Mouse (Mus musculus) Muller cell, postnatal 12 days (primary cell): Measurements from ENCODE around the gene Smim24.

Experiments
- DNase-seq: peaks from one replicate; pipeline ENCODE4 v3.0.0-alpha.2; 2015; ENCODE audit errors: inconsistent ontology term

Gene Smim24

DNA sequence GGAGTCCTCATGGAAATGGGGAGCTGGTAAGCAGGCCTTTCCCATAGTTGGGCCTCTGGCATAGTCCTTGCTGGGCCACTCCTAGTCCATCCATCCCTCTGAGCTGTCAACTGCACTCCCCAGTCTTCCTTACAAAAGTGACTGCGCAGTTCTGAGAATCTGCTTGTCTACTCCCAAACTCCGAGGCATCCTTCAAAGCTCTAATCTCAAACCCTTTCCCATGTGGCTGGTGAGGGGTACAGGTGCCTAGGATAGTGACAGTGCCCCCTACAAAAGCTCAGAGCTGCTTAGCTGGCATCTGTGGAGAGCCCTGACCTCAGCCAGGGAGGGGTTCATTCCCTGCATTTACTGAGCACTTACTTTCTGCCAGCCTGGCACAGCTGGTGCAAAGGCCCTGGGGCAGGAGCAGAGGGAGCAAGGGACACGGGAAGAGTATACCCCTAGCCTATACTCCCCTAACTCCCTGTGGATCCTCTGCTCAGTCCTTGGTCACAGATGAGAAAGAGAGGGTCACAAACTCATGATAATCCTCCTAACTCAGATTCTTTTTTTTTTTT is 29.9 kb downstream of the Smim24 start:
- DNase-seq = no peak

DNA sequence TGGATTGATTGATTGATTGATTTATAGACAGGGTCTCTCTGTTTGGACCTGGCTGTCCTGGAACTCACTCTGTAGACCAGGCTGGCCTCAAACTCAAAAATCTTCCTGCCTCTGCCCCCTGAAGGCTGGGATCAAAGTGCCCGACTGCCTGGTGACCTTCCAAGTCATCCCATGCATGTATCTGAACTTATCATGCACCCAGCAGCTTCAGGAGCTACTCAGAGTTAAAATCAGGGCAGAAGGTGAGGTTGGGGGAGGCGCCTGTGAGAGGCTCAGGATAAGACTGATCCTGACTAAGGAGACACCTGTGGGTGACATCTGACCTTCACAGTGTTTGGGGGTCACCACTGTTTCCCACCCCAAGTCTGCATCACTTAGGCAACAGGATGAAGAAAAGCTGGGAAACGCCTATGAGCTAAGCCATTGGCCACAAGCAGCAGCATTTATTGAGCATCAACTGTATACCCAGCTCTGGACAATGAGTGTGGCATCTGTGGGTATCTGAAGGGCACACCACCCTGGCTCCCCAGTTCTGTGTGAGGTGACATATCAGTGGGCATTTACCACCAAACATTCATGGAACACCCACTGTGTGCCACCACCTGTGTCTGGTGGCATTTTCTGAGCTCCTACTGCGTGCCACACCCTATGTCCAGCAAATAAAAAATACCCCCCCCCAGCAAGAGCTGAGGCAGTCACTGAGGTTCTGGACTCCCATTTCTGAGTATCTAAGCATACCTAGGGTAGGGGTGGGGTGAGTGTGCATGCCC is 30.8 kb downstream of the Smim24 start:
- DNase-seq = no peak

DNA sequence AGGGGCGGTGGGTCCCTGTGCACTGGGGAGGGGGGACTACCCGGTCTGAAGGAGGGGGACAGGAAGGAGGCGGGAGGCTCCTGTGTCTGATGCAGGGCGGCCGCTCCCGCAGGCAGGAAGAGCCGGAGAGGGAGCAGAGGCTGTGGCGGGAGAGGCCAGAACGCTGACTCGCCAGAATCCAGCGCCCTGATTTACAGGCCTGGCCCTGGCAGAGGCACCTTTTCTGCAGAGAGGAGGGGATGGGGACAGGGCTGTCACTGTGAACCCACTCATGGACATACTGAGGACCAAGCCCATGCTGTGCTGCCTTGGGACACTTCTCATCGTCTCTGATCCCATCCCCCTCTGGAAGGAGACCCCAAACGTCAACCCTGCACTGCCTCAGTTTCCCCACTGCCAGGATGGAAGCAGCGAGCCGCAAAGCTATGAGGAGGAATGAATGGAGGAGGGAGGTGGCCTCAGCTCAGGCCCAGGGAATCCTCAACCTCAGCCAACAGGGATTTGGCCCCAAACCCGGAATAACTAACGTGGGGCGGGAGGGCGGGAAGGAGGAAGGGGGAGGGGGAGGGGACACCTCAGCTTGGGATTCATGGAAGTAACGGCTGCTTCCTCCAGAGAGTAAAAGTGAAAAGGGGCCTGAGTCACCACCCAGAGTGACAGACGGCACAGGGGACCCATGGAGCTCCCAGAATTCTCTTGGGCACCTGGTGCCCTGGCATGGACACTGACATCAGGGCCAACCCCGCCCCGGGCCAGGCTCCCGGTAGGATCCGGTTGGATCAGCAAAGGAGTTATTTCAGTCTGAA is 31.6 kb downstream of the Smim24 start:
- peak; percentile 90 for DNase-seq

DNA sequence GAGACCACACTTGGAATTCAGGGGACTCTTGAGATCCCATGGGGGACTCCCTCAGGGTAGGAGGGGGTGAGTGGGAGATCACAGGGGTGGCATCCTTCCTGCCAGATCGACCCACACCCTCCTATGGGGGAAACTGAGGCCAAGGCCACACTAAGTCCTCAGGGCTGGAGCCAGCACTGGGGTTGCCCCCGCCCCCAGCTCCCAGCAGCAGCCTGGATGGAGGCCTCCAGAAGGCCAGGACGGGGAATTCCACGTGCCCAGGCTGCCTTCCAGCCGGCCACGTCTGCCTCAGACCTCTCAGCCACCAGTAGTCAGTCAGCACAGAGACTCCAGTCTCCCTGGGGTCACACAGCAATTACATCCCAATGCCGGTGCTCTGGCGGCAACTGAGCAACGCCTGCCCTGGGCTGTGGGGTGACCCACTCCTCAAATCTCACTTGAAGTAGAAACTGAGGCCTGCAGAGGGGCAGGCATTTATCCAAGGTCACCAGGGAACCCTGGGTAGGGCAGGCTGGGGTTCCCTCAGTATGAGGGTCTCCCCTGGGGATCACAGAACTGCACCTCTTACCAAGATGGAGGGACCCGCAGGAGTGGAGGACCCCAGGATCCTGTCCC is 32.5 kb downstream of the Smim24 start:
- DNase-seq = peak; percentile 76

DNA sequence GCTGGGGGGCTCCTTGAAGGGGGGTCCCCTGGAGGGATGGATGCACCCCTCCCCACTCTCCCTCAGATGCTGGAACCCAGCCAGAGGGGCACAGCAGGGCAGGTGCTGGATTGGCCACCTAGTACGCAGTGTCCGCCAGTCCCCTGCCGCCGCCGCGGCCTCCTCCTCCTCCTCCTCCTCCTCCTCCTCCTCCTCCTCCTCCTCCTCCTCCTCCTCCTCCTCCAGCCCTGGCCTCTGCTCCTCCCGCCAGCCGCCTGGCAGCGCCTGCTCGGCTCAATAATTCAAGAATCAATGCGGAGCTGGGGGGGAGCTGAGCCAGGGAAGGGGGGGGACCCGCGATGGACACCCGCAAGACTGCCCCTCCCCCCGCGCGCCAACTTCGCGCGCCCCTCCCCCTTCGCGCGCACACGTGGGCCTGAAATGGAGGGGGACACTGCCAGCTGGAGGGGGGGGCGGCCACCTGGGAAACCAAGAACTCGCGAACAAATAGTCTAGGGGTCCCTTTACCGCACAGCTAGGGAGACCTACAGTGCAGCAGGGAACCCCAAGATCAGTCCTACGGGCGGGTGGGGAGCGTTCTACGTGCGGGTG is 33.3 kb downstream of the Smim24 start:
- DNase-seq = peak; percentile 62

DNA sequence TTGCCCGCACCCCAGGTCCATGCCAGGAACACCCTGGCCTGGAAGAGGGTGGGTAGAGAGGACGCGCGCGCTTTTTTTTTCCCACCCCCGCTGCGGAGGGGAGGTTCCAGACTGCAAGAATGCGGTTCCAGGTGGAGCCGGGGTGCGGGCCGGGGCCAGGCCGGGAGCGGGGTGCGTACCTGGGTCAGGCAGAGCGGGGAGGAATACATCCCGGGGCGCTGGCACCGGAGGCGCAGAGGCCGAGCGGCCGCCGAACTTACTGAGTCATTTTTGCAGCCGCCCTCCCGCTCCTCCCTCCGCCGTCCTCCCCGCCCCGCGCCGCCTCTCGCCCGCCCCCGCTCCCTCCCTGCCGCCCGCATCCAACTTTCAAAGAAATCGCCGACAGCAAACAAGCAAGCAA is 34.0 kb downstream of the Smim24 start:
- peak; percentile 83 for DNase-seq

DNA sequence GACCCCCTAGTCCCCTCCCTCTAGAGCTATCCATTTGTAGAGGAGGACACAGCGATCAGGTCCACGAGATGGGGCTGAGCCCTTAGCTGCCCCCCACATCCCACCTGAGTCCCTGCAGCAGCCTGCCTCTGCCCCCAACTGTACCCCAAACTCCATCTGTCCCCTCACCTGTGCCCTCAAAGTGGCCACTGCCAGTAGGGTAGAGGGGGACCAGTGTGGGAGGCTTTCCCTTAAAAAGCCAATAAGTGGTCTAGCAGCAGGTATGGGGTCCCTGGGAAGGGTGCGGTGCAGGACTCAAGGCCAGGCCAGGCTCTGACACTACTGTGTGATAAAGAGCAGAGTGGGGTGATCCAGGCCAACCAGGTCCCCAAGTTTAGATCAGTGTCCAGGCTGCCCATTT is 34.5 kb downstream of the Smim24 start:
- no peak for DNase-seq

DNA sequence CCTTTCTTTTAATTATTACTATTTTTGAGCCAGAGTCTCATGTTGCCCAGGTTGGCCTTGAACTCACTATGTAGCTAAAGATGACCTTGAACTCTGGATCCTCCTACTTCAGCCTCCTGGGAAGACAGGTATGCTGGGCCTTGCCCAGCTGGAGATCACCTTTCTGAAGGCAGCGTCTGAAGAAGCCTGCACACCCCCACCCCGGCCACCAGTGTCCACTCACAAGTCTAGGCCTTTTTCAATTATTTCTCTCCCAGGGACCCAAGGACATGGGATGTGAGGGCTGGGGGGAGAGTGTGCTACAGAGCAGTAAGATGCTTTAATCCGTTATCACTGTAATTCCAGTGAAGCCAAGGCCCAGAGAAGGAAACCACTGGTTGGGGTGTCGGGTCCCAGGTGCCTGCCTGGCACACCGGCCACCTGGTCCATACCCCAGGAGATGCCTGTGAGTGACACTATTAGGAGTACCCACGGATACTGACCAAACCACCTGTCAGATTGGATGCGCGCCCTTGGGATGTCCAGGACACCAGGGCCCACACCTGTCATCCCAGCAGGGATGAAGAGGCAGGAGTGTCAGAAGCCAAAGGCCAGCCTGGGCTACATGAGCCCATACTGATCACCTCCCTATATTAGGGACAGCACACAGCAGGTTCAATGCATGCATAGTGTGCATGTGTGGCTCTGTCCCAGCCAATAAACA is 35.1 kb downstream of the Smim24 start:
- no peak for DNase-seq

DNA sequence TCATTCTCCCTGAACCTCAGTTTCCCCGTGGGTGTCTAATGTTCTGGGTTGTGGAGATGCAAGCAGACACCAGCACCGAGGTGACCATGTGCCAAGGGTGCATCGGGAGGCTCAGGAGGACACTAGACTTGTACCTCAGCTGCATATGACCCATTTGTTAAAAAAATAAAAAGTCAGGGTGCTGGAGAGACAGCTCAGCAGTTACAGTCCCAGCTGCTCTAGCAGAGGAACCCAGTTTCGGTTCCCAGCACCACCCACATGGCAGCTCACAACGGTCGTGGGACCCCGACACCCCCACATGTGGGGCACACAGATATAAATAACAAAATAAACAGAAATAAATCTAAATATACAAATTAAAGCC is 35.6 kb downstream of the Smim24 start:
- no peak for DNase-seq

DNA sequence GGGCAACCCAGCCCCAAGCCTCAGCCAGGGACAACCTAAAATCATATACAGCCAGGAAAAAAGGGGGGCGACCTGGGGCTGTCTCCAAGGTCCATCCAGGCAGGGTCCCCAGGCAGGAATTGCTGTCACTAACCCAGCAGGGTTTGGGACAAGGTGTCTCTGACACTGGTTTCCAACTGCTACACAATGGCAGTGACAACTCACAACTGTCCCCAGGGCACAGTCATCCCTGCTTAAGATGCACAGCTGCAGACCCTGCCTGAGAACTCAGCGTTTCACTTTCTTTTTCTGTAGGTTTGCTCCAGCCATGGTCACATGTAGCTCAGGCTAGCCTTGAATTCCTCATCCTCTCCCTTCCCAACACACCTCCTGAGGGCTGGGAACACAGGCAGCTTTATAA is 36.2 kb downstream of the Smim24 start:
- DNase-seq = no peak

DNA sequence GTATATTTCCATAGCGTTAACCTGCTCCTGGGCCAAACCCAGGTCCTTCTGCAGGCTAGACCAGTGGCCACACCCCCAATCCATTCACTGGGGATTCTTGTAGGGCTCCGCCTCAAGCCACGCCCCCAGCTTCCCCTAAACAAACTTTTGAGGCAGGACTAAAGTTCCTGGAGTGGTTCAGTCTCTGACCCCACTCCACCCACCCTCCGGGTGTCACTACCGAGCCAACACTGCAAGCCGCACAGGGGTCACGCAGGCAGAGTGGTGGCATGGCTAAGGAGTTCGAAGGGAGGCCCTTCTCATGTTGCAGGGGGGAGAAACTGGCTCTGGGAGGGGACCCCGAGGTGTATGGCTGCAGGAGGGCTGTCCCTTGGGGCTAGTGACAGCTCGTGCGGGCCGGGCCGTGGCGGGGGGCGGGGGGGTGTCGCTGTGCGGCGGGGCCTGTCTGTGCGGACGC is 36.8 kb downstream of the Smim24 start:
- peak; percentile 89 for DNase-seq

DNA sequence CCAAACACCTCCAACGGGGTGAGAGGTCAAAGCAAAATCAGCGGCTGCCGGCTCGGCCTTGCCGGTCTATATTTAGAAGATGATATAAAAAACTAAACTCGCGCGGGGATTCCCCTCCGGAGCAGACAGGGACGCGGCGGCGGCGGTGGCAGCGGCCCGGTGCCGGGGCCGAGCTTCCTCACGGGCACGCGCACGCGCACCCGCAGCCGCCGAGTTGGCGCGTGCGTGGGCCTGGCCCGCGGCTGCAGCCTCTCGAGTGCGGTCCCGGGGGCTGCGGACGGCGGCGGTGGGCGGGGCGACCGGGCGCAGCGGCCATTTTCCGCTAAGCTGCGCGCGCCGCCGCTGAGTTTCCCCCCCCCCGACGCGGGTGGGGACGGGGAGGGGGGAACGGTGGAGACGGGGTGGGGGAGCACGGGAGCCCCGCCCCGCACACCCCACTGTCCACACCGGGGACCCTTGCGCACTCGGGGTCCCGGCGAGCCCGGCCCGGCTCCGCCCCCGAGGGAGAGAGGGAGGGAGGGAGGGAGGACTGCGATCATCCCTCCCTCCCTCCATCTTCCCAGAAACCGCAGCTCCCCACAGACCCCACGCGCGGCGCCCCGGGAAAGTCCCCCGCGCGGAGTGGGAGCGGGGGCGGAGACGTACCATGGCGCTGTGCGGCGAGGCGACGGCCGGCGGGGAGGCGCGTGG is 37.4 kb downstream of the Smim24 start:
- peak; percentile 87 for DNase-seq

DNA sequence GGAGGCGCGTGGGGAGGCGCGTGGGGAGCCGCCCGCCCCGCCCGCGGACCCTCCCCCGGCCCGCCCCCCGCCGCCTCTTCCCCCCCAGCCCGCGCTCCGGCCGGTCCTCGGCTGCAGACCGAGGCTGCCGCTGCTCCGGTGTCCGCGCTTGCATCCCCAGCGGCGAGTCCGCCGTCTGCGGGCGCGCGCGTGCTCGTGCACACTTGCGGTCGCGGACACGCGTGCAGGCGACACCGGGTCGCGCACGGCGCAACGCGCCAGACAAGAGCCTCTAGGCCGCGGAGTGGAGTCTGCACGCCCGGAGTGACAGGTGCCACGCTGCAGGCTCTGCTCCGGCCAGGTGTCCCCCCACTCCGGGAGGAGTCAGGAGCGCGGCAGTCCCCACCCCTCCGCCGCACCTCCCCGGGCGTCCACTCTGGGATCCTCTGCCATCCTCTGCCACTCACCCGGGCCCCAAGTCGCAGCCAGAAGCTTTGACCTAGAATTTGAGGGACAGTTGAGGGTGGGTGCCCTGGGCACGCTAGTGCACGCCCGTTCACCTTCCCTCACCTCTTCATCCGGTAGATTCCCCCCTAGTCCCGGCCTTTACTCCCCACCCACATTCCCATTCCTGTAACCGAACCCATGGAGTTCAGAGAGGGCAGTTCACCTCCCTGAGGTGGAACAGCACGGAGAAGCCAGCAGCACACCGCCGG is 38.1 kb downstream of the Smim24 start:
- peak; percentile 67 for DNase-seq

DNA sequence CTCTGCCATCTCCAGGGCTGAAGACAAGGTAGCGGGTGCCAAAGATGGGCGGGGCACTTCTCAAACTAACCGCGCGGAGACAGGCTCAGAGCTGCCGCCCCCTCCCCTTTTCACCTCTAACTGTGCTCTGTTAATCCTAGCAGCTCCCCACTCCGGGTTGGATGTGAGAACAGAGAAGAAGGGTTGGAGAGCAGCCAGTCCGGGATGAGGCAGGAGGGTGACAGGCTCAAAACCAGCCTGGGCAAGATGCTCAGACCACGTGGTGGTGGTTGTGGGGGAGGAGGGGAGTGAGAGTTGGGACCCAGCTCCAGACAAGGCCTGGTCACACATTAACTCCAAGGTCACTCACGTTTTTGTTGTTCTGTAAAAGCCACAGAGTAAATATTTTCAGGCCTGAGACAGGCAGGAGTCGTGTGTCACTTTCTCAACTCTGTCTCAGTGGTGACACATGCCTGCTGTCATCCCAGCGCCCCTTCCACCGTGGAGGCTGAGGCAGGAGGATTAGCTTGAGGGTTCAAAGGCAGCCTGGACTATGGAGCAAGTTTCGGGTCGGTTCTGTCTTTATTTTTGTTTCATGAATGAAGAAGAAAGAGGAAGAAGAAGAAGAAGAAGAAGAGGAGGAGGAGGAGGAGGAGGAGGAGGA is 38.8 kb downstream of the Smim24 start:
- DNase-seq = peak; percentile 74

DNA sequence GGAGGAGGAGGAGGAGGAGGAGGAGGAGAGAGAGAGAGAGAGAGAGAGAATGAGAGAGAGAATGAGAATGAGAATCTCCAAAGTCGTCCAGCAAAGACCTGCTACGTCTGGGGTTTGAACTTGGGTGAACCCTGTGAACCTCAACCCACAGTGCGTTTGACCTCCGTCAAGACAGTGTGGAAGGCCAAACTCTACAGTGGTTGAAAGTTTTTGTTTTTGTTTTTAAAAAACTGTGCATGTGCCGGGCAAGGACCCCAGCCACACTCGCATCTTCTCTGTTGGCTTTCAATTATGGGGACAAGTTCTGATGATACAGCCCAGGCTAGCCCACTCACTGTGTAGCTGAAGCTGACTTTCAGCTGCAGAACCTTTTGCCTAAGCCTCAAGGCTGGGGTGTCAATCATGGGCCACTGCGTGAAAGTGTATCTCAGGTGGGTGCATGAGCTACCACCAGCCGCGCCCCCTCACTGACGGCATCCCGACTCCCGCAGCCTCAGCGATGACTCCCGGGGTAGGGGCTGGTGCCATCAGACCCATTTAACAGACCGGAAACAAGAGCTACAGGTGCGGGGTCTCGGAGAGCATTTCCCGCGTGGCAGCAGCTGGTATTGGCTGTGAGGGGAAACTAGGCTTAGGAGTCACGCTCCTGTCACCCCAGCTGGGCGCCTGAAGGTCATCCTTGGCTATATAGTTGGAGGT is 39.5 kb downstream of the Smim24 start:
- no peak for DNase-seq

DNA sequence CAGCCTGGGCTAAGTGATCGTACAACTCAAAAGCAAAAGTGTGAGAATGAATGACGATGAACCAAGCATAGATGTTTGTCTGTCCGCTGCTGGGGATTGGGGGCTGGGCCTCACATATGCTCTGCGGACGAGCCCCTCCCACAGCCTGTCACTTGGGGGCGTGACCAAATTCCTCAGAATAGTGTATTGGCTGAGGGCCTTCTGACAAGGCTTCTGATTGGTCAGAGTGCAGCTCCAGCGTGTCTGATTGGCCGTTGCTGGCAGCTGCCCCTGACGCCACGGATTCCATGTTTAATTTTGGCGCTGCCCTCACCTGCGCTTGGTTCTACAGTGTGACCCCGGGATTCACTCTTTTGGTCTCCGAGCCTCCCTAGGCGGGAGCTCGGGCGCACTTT is 40.0 kb downstream of the Smim24 start:
- peak; percentile 96 for DNase-seq

DNA sequence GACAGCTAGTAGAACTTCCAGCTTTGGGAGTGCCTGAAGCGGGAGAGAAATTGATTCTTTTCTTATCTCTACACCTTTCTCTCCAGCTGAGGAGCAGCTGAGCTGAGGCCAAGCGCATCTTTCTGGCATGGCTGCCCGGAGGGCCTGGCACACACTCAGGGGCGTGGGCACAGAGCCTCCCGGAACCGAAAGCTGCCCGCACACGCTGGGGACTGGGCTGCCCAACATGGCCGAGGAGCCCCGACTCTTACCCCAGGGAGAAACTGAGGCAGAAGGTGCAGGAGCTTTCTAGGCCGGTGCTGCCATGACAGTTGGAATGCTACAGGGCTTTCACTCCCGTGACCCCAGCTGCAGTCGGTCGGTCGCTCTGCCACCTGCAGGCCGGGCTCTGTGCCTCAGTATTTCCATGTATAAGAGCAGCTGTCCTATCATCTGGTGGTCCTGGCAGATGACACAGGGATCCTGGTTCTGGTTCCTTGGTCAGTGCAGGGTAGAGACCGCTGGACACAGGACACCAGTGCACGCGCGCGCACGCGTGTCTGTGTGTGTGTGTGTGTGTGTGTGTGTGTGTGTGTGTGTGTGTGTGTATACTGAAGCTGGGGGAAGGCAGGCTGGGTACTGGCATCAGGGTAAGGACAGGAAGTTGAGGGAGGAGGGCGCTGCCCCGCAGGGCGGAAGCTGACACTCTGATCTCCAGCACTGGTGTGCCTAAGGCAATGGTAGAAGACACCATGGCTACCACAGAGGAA is 40.9 kb downstream of the Smim24 start:
- peak; percentile 62 for DNase-seq
